Mouse (Mus musculus) midbrain, embryonic 11.5 days (tissue): ENCODE measurements around the gene Bcl2l11. TPM values are rescaled to one million over a fixed set of nuclear protein-coding genes. Genes with fewer than 3 reads are reported as not detected.

Experiments used
- ATAC-seq: fragments of 200-750 bp; cut with Nextera tagmentation; 2 replicates; pipeline ENCODE4 v1.8.0; 2017; ENCODE audit warnings: moderate TSS enrichment, moderate library complexity; ENCODE audit not compliant: low FRiP score
- DNase-seq: peaks from one replicate; pipeline ENCODE4 v3.0.0; 2015; ENCODE audit warnings: low spot score; ENCODE audit errors: missing footprints
- H3K27ac ChIP-seq: fragments of 300-500 bp; sonication (generic); 2 replicates; pipeline ENCODE4 v1.5.1; 2014; ENCODE audit warnings: low read depth, low read length
- H3K27me3 ChIP-seq: fragments of 300-500 bp; sonication (generic); 2 replicates; pipeline ENCODE4 v1.6.1; 2014; ENCODE audit warnings: mild to moderate bottlenecking, low read length, moderate library complexity, mixed read lengths; ENCODE audit not compliant: control insufficient read depth, insufficient read depth
- H3K36me3 ChIP-seq: fragments of 300-500 bp; sonication (generic); 2 replicates; pipeline ENCODE4 v1.6.1; 2014; ENCODE audit warnings: mild to moderate bottlenecking, low read length, moderate library complexity, mixed read lengths; ENCODE audit not compliant: control insufficient read depth, insufficient read depth
- H3K4me1 ChIP-seq: fragments of 300-500 bp; sonication (generic); 2 replicates; pipeline ENCODE4 v1.6.1; 2014; ENCODE audit warnings: low read length; ENCODE audit not compliant: control insufficient read depth, insufficient read depth
- H3K4me2 ChIP-seq: fragments of 300-500 bp; sonication (generic); 2 replicates; pipeline ENCODE4 v1.6.1; 2014; ENCODE audit warnings: mild to moderate bottlenecking, moderate library complexity
- H3K4me3 ChIP-seq: fragments of 300-500 bp; sonication (generic); 2 replicates; pipeline ENCODE4 v1.5.1; 2014; ENCODE audit warnings: low read depth, low read length
- H3K9ac ChIP-seq: fragments of 300-500 bp; sonication (generic); 2 replicates; pipeline ENCODE4 v1.6.1; 2014; ENCODE audit warnings: low read length
- H3K9me3 ChIP-seq: fragments of 300-500 bp; sonication (generic); 2 replicates; pipeline ENCODE4 v1.6.1; 2016; ENCODE audit warnings: low read length; ENCODE audit not compliant: control insufficient read depth
- WGBS: fragments of 180-500 bp; shearing (Covaris S2); extraction: QIAGEN DNeasy Blood & Tissue Kit; methylation state at CpG from one replicate; pipeline ENCODE4 v1.1.7; 2014; 5-methylcytosine and 5-hydroxymethylcytosine counted together
- polyA plus RNA-seq: library from polyadenylated mRNA; unstranded; fragments of >200 nt; fragmentation: Nextera tagmentation; extraction: Ambion mirVana; gene quantifications from 2 replicates; pipeline ENCODE4 v1.2.1, GENCODE M21; 2014

Bcl2l11 gene
- polyA plus RNA-seq, 1 experiment from 2014 or later: 15.1 TPM

DNA sequence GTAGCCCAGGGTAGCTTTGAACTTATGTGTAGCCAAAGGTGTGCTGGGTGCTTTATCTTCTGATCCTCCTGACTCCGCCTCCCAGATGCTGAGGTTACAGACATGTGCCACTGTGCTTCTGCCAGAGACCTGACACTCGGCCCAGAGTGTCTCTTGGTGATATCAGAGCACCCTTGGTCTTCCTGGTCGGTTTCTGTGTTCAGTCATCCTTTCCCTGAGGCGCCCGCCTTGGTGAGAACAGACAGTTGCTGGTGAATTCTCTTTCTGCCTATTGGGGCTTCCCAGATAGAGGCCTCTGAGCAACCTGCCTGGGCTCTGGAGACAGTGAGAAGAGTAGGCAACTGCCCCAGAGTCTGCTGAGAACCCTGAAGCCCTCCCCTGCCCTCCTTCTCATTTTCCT lies 6.8 kb downstream of the Bcl2l11 start:
- H3K27me3 ChIP-seq: no peaks in the 10 kb centered on the region
- no peak overlapping the region for H3K9ac ChIP-seq
- no peak overlapping the region for H3K4me3 ChIP-seq
- 87% methylated on average over 5 of the region's 5 CpGs for WGBS
- ATAC-seq (no peak), DNase-seq (no peak)
- no peaks in the 10 kb centered on the region for H3K9me3 ChIP-seq
- H3K36me3 ChIP-seq: peaks cover 6% of the 10 kb centered on the region
- H3K27ac ChIP-seq: no peak overlapping the region
- H3K4me2 ChIP-seq: no peak overlapping the region
- peaks cover 5% of the 10 kb centered on the region for H3K4me1 ChIP-seq

DNA sequence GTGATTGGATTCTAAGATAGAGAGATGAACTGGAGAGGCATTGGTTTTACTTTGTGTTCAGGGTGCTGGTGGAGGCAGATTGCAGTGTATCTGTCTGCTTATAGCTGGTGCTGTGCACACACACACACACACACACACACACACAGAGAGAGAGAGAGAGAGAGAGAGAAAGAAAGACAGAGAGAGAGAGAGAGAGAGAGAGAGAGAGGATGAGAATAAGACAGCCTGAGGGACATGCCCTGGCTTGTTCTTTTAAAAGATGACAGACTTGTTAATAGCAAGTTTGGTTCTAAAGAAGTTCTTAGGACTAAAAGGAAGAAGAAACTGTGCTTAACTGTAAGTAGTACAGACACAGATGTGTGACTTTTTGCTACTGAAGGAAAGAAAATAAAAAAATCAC lies 8.0 kb downstream of the Bcl2l11 start:
- DNase-seq (no peak), ATAC-seq (no peak)
- Histone ChIP-seq H3K9me3 (no peaks in the 10 kb centered on the region), H3K9ac (no peak overlapping the region), H3K4me2 (no peak overlapping the region), H3K4me3 (no peak overlapping the region), H3K4me1 (peaks cover under 1% of the 10 kb centered on the region; the same call in 1 of the 2 replicates), H3K27ac (no peak overlapping the region), H3K36me3 (peaks cover 6% of the 10 kb centered on the region), H3K27me3 (no peaks in the 10 kb centered on the region)

DNA sequence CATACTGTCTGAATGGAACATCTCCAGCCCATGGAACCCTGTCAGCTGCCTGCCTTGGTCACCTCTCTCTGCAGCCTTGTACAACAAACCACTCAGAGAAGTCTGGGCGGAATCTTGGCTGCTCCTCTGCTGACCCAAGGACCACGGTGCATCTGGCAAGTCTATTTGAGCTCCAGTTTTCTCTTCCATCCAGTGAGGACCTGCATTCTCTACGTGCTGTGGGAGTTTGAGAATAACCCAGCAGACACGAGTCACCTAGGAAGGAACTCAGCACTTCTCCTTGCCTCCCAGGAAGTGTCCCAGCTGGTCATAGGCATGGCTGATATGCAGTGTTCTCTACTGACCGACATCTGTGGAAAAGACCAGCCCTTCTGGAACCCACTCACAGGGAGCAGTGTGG lies 8.6 kb downstream of the Bcl2l11 start:
- H3K27ac ChIP-seq: no peak overlapping the region
- ATAC-seq: no peak

DNA sequence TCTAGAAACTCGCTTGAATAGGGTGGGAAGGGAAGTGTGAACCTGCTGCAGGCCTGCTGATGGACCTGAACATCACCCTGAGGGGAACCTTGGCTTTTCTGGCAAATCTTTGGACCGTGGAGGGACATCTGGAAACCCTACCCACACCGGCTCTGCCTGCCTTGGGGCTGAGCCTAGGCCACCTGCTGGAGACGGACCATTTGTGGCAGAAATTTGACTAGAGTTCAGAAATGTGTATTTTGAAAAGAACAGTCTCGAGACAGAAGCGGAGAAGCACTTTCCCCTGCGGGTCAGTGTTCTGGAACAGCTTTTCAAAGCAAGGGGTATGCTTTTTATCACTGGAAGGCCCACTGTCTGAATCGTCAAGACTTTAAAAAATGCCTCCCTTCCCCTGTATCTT lies 9.1 kb downstream of the Bcl2l11 start:
- no peak overlapping the region for H3K27ac ChIP-seq
- no peaks in the 10 kb centered on the region for H3K27me3 ChIP-seq
- peaks cover 6% of the 10 kb centered on the region for H3K36me3 ChIP-seq
- WGBS: 79% methylated on average over 8 of the region's 8 CpGs
- H3K4me2 ChIP-seq: no peak overlapping the region
- no peaks in the 10 kb centered on the region for H3K9me3 ChIP-seq
- ATAC-seq: no peak
- H3K4me3 ChIP-seq: no peak overlapping the region
- DNase-seq: no peak
- no peak overlapping the region for H3K9ac ChIP-seq
- no peaks in the 10 kb centered on the region; the same call in 1 of the 2 replicates for H3K4me1 ChIP-seq

More for the DNA sequence above, 8.6 kb downstream of the Bcl2l11 start:
- no peak overlapping the region for H3K4me3 ChIP-seq
- no peaks in the 10 kb centered on the region for H3K9me3 ChIP-seq
- peaks cover 6% of the 10 kb centered on the region for H3K36me3 ChIP-seq
- 82% methylated on average over 5 of the region's 5 CpGs for WGBS
- H3K4me2 ChIP-seq: no peak overlapping the region
- no peak for DNase-seq
- no peaks in the 10 kb centered on the region for H3K27me3 ChIP-seq
- no peak overlapping the region for H3K9ac ChIP-seq
- no peaks in the 10 kb centered on the region; the same call in 1 of the 2 replicates for H3K4me1 ChIP-seq

DNA sequence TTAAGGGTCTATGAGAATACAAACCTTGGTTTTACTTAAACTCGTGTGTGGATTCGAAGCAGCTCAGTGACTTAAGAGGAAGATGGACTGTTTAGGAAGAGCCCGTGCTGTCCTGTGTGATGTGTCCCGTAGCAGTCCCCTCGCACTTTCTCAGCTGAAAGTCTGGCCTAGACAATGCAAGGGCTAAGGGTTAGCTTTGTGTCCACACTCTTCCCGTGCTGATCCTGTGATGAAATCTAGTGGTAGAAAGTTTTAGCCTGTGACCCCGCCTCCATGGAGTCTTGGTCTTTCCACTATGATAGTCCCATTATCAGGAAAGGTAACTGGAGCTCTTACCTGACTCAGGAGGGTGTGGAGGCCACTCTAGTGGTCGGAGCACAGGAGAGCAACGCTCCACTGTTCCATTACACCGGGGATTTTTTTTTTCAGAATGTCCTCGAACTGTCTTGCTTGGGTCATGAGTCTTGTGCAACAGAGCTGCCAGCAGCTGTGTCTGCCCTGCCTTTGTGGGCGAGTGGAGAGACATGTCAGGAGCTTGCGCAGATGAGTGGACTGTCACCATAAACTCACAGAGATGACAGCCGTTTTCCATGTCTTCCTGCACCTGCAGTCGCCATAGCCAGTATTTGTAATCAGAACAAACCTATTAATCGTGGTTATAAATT lies 11.1 kb downstream of the Bcl2l11 start:
- Histone ChIP-seq H3K4me2 (no peak overlapping the region), H3K4me3 (no peak overlapping the region), H3K9ac (no peak overlapping the region), H3K27ac (no peak overlapping the region), H3K36me3 (peaks cover 6% of the 10 kb centered on the region), H3K9me3 (no peaks in the 10 kb centered on the region), H3K4me1 (peaks cover 3% of the 10 kb centered on the region; the same call in 1 of the 2 replicates), H3K27me3 (no peaks in the 10 kb centered on the region)
- ATAC-seq: no peak
- no peak for DNase-seq
- 89% methylated on average over 16 of the region's 16 CpGs for WGBS

DNA sequence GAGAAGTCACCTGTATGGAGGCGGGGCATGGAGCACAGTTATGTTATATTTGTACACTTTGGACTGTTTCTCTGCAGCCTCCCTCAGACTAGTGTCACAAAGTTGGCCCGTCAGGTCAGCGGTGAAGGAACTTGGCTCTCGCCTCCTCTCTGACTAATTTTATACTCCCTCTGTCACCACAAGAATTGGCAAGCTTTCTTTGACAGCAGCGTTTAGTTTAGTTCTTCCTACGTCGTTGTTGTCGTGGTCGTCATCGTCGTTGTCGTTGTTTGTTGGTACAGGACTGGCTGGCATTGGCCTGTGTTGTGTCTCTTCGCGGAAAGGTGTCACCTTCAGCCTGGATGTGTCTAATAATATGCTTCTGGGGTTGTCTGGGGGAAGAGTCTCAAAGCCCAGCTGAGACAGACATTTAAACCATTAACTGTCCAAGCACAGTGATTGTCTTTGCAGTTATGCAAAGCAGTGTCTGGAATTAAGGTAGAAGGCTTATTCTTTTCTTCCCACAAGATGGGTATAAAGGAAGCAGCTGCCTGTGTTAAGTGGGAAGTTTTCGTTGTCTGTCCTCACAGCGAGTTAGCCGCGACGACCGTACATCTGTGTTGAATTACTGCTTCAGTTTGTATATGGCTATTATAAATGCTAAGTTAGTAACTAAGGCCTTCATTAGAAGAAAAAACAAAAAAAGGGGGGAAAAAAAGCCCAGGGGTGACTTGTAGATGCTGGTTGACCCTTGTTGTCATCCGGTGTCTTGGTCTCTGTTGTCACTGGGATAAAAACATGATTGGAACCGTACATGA lies 11.8 kb downstream of the Bcl2l11 start:
- Histone ChIP-seq H3K4me1 (peaks cover 3% of the 10 kb centered on the region; the same call in 1 of the 2 replicates), H3K27ac (no peak overlapping the region), H3K36me3 (peaks cover 6% of the 10 kb centered on the region), H3K4me2 (no peak overlapping the region), H3K4me3 (no peak overlapping the region), H3K27me3 (no peaks in the 10 kb centered on the region), H3K9me3 (no peaks in the 10 kb centered on the region), H3K9ac (no peak overlapping the region)
- ATAC-seq: no peak
- WGBS: 84% methylated on average over 22 of the region's 22 CpGs
- no peak for DNase-seq

DNA sequence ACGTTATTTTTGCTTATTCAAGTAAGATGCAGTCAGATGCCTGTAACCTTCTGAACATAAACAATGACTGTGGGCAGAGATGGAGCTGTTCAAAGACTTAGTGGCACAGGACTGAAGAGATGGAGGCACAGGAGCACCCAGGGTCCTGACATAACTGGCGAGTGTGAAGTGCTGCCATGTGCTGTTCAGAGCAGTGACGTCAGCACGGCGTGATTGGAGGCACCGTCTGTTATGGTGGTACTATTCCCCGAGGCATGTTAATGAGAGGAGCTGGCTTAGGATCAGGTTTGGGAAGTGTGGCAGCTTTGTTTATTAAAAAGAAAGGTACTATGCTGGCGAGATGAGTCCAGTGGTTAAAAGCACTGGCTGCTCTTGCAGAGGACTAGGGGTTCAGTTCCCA lies 13.1 kb downstream of the Bcl2l11 start:
- Histone ChIP-seq H3K36me3 (peaks cover 8% of the 10 kb centered on the region), H3K4me1 (peaks cover 3% of the 10 kb centered on the region; the same call in 1 of the 2 replicates), H3K27ac (no peak overlapping the region), H3K4me3 (no peak overlapping the region), H3K4me2 (no peak overlapping the region), H3K27me3 (no peaks in the 10 kb centered on the region), H3K9ac (no peak overlapping the region), H3K9me3 (no peaks in the 10 kb centered on the region)
- ATAC-seq (no peak), DNase-seq (no peak)
- 84% methylated on average over 8 of the region's 8 CpGs for WGBS

DNA sequence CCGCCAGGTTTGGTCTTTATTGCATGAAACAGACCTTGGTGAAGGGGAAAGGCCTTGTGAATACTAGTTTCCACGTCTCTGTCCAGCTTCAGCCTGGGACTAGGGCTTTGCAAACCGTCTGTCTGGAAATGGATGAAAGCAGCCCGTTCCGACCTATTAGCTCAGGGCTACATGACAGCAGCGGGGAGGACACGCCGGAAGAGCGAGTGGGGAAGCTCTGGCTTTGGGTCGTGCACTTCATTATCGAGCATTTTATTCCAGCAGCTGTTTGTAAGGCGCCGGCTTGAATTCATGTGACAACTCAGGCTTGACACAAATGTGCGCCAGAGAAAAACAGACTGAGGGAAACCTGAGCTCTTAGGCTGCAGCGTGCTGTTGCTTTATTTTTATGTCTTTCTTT lies 13.9 kb downstream of the Bcl2l11 start:
- H3K4me2 ChIP-seq: no peak overlapping the region
- ATAC-seq (no peak), DNase-seq (no peak)
- H3K27me3 ChIP-seq: no peaks in the 10 kb centered on the region
- no peak overlapping the region for H3K9ac ChIP-seq
- H3K9me3 ChIP-seq: no peaks in the 10 kb centered on the region
- peaks cover 3% of the 10 kb centered on the region; the same call in 1 of the 2 replicates for H3K4me1 ChIP-seq
- no peak overlapping the region for H3K4me3 ChIP-seq
- H3K36me3 ChIP-seq: peaks cover 3% of the 10 kb centered on the region
- no peak overlapping the region for H3K27ac ChIP-seq
- WGBS: 70% methylated on average over 15 of the region's 15 CpGs

DNA sequence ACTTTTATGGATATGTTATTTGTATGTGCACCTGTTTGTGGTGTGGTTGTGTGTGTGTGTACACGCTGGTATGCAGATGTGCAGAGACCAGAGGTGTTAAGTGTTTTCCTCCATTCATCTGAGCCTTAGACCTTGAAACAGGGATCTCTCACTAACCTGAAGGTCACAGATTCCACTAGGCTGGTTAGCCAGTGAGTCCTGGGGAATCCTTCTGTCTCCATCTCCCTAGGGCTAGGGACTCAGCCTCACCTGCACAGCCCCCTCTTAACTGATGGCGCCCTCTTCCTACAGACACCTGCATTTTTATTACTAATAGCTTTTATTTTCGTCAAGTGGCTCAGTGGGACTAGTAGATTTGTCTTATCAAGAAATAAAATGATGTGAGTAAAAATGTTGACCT lies 14.3 kb downstream of the Bcl2l11 start:
- WGBS: 88% methylated on average over 3 of the region's 3 CpGs
- H3K9ac ChIP-seq: no peak overlapping the region
- H3K4me2 ChIP-seq: no peak overlapping the region
- ATAC-seq (no peak), DNase-seq (no peak)
- no peak overlapping the region for H3K27ac ChIP-seq
- peaks cover 3% of the 10 kb centered on the region for H3K36me3 ChIP-seq
- no peak overlapping the region for H3K4me3 ChIP-seq
- H3K9me3 ChIP-seq: no peaks in the 10 kb centered on the region
- H3K27me3 ChIP-seq: no peaks in the 10 kb centered on the region
- H3K4me1 ChIP-seq: peaks cover 3% of the 10 kb centered on the region; the same call in 1 of the 2 replicates
